Mouse (Mus musculus): Measurements from ENCODE around the gene Arrb2.

GRCm38 (mm10) chr11:70419486-70419885 is 12.9 kb upstream of the Arrb2 start:
- TF ChIP-seq CTCF (IDR thresholded peaks at IDR 0.05; ENCODE audit: low read depth, low read length) = no peak
- no peak for TF ChIP-seq POLR2A (IDR thresholded peaks at IDR 0.05; ENCODE audit: insufficient read depth, low read length)
- TF ChIP-seq EP300 (IDR thresholded peaks at IDR 0.05; ENCODE audit: insufficient read depth, low read depth, low read length) = no peak

Measured in ES-Bruce4 (cell line).